ENCODE assay signal across 23 mouse cellular contexts in the genomic region with DNA sequence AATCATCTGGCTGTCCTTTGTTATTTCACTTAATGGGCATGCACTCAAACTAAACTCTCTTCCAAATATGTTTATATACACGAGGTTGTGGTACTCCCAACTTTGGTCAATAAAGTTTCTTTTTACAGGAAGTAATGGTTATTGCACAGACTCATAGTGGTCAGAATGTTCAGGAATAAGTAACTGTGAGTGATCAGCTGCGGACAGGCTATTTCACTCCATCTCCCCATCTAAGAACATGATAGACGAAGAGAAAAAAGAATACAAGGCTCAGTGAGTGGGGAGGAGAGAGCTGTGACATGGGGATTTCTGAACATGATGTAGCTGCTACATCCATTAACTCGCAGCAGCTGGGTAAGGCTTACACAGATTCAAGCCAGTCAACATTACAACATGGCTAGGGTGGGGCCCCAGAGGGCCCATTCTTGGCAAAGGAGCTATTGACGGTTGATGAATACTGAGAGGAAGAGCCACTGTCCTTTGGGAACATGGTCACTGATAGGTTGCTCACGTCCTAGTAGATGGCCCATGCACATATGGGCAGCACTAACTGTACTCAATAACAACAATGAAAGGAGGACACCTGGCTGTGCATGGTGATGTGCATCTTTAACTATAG.
"Had no signal": no experiment of that assay in that cellular context is flagged by ENCODE, and none has a peak within 500 bp of the region (broad histone marks: within the 10 kb centered on the region; RNA-seq: fewer than 3 reads in every experiment).

No protein-coding gene starts in this region.

- DNase-seq: gastrocnemius, adult 2 months; gastrocnemius, postnatal 14 days; gastrocnemius, postnatal 36 days; heart, postnatal 36 days; kidney, adult 11 months; kidney, adult 2 months; kidney, adult 9 months; kidney, postnatal 14 days; kidney, postnatal 36 days; layer of hippocampus, adult 9-11 months; layer of hippocampus, postnatal 36 days; left cerebral cortex, postnatal 4 days had no signal

- ATAC-seq: hindbrain, postnatal 0 days; intestine, embryonic 16.5 days had no signal

- H3K4me3 ChIP-seq: gastrocnemius, adult 2 months; heart, embryonic 13.5 days; heart, embryonic 15.5 days; hindbrain, embryonic 13.5 days; hindbrain, embryonic 15.5 days; kidney, embryonic 15.5 days; limb, embryonic 13.5 days; limb, embryonic 15.5 days had no signal

- H3K36me3 ChIP-seq: heart, embryonic 13.5 days; heart, embryonic 15.5 days; hindbrain, embryonic 13.5 days; hindbrain, embryonic 15.5 days; kidney, embryonic 15.5 days; limb, embryonic 13.5 days; limb, embryonic 15.5 days had no signal

- H3K9ac ChIP-seq: heart, embryonic 13.5 days; heart, embryonic 15.5 days; hindbrain, embryonic 13.5 days; hindbrain, embryonic 15.5 days; kidney, embryonic 15.5 days; limb, embryonic 13.5 days; limb, embryonic 15.5 days had no signal

- H3K4me2 ChIP-seq: heart, embryonic 11.5 days; heart, embryonic 13.5 days; heart, embryonic 15.5 days; hindbrain, embryonic 13.5 days; hindbrain, embryonic 15.5 days; kidney, embryonic 15.5 days; limb, embryonic 13.5 days; limb, embryonic 15.5 days had no signal

- H3K27ac ChIP-seq: gastrocnemius, adult 2 months; heart, embryonic 13.5 days; heart, embryonic 15.5 days; hindbrain, embryonic 13.5 days; hindbrain, embryonic 15.5 days; hindbrain, postnatal 0 days; kidney, embryonic 15.5 days; kidney, postnatal 0 days; limb, embryonic 13.5 days; limb, embryonic 15.5 days had no signal

- H3K4me1 ChIP-seq: heart, embryonic 15.5 days; hindbrain, embryonic 13.5 days; hindbrain, embryonic 15.5 days; kidney, embryonic 15.5 days; limb, embryonic 13.5 days; limb, embryonic 15.5 days had no signal

- H3K9me3 ChIP-seq: heart, embryonic 13.5 days; heart, embryonic 15.5 days; hindbrain, embryonic 13.5 days; hindbrain, embryonic 15.5 days; kidney, embryonic 15.5 days; limb, embryonic 13.5 days; limb, embryonic 15.5 days had no signal

- H3K27me3 ChIP-seq: heart, embryonic 13.5 days; heart, embryonic 15.5 days; hindbrain, embryonic 13.5 days; hindbrain, embryonic 15.5 days; kidney, embryonic 15.5 days; limb, embryonic 13.5 days; limb, embryonic 15.5 days had no signal
